Mouse (Mus musculus) midbrain, embryonic 11.5 days (tissue): ENCODE measurements around the gene Tbc1d5. TPM values are rescaled to one million over a fixed set of nuclear protein-coding genes. Genes with fewer than 3 reads are reported as not detected.

Source experiments
- ATAC-seq: fragments of 200-750 bp; cut with Nextera tagmentation; 2 replicates; pipeline ENCODE4 v1.8.0; 2017; ENCODE audit warnings: moderate TSS enrichment, moderate library complexity; ENCODE audit not compliant: low FRiP score
- DNase-seq: peaks from one replicate; pipeline ENCODE4 v3.0.0; 2015; ENCODE audit warnings: low spot score; ENCODE audit errors: missing footprints
- H3K27ac ChIP-seq: fragments of 300-500 bp; sonication (generic); 2 replicates; pipeline ENCODE4 v1.5.1; 2014; ENCODE audit warnings: low read depth, low read length
- H3K27me3 ChIP-seq: fragments of 300-500 bp; sonication (generic); 2 replicates; pipeline ENCODE4 v1.6.1; 2014; ENCODE audit warnings: mild to moderate bottlenecking, low read length, moderate library complexity, mixed read lengths; ENCODE audit not compliant: control insufficient read depth, insufficient read depth
- H3K36me3 ChIP-seq: fragments of 300-500 bp; sonication (generic); 2 replicates; pipeline ENCODE4 v1.6.1; 2014; ENCODE audit warnings: mild to moderate bottlenecking, low read length, moderate library complexity, mixed read lengths; ENCODE audit not compliant: control insufficient read depth, insufficient read depth
- H3K4me1 ChIP-seq: fragments of 300-500 bp; sonication (generic); 2 replicates; pipeline ENCODE4 v1.6.1; 2014; ENCODE audit warnings: low read length; ENCODE audit not compliant: control insufficient read depth, insufficient read depth
- H3K4me2 ChIP-seq: fragments of 300-500 bp; sonication (generic); 2 replicates; pipeline ENCODE4 v1.6.1; 2014; ENCODE audit warnings: mild to moderate bottlenecking, moderate library complexity
- H3K4me3 ChIP-seq: fragments of 300-500 bp; sonication (generic); 2 replicates; pipeline ENCODE4 v1.5.1; 2014; ENCODE audit warnings: low read depth, low read length
- H3K9ac ChIP-seq: fragments of 300-500 bp; sonication (generic); 2 replicates; pipeline ENCODE4 v1.6.1; 2014; ENCODE audit warnings: low read length
- H3K9me3 ChIP-seq: fragments of 300-500 bp; sonication (generic); 2 replicates; pipeline ENCODE4 v1.6.1; 2016; ENCODE audit warnings: low read length; ENCODE audit not compliant: control insufficient read depth
- WGBS: fragments of 180-500 bp; shearing (Covaris S2); extraction: QIAGEN DNeasy Blood & Tissue Kit; methylation state at CpG from one replicate; pipeline ENCODE4 v1.1.7; 2014; 5-methylcytosine and 5-hydroxymethylcytosine counted together
- polyA plus RNA-seq: library from polyadenylated mRNA; unstranded; fragments of >200 nt; fragmentation: Nextera tagmentation; extraction: Ambion mirVana; gene quantifications from 2 replicates; pipeline ENCODE4 v1.2.1, GENCODE M21; 2014

Gene Tbc1d5
- polyA plus RNA-seq, 1 experiment from 2014 or later: 9.4 TPM

- WGBS: 93% methylated on average over 4 of the region's 4 CpGs
- no peaks in the 10 kb centered on the region for H3K9me3 ChIP-seq
- ATAC-seq: no peak
- no peak overlapping the region for H3K27ac ChIP-seq
- no peak overlapping the region for H3K4me2 ChIP-seq
- DNase-seq: no peak
- no peak overlapping the region for H3K9ac ChIP-seq
- no peaks in the 10 kb centered on the region for H3K4me1 ChIP-seq
- H3K4me3 ChIP-seq: no peak overlapping the region
- no peaks in the 10 kb centered on the region for H3K27me3 ChIP-seq
- H3K36me3 ChIP-seq: no peaks in the 10 kb centered on the region
Observed at GRCm38 (mm10) chr17:50879910-50880309, 299.2 kb downstream of the Tbc1d5 start.

GRCm38 (mm10) chr17:50876451-50876850 is 302.7 kb downstream of the Tbc1d5 start:
- H3K4me1 ChIP-seq: no peaks in the 10 kb centered on the region
- H3K9me3 ChIP-seq: no peaks in the 10 kb centered on the region
- 89% methylated on average over 5 of the region's 5 CpGs for WGBS
- H3K27ac ChIP-seq: no peak overlapping the region
- DNase-seq: no peak
- no peak overlapping the region for H3K4me3 ChIP-seq
- no peaks in the 10 kb centered on the region for H3K27me3 ChIP-seq
- no peak overlapping the region for H3K4me2 ChIP-seq
- ATAC-seq: no peak
- H3K9ac ChIP-seq: no peak overlapping the region
- no peaks in the 10 kb centered on the region for H3K36me3 ChIP-seq

GRCm38 (mm10) chr17:50874067-50874466 is 305.1 kb downstream of the Tbc1d5 start:
- no peak overlapping the region for H3K9ac ChIP-seq
- WGBS: 85% methylated on average over 7 of the region's 7 CpGs
- no peak for ATAC-seq
- H3K27ac ChIP-seq: no peak overlapping the region
- no peak overlapping the region for H3K4me2 ChIP-seq
- no peak overlapping the region for H3K4me3 ChIP-seq
- H3K9me3 ChIP-seq: no peaks in the 10 kb centered on the region
- no peaks in the 10 kb centered on the region for H3K36me3 ChIP-seq
- DNase-seq: no peak
- H3K4me1 ChIP-seq: no peaks in the 10 kb centered on the region
- H3K27me3 ChIP-seq: no peaks in the 10 kb centered on the region

GRCm38 (mm10) chr17:50872600-50872999 is 306.6 kb downstream of the Tbc1d5 start:
- DNase-seq (no peak), ATAC-seq (no peak)
- Histone ChIP-seq H3K9me3 (no peaks in the 10 kb centered on the region), H3K36me3 (no peaks in the 10 kb centered on the region), H3K9ac (no peak overlapping the region), H3K4me3 (no peak overlapping the region), H3K4me2 (no peak overlapping the region), H3K27ac (no peak overlapping the region), H3K27me3 (no peaks in the 10 kb centered on the region), H3K4me1 (no peaks in the 10 kb centered on the region)
- 90% methylated on average over 4 of the region's 4 CpGs for WGBS

DNA sequence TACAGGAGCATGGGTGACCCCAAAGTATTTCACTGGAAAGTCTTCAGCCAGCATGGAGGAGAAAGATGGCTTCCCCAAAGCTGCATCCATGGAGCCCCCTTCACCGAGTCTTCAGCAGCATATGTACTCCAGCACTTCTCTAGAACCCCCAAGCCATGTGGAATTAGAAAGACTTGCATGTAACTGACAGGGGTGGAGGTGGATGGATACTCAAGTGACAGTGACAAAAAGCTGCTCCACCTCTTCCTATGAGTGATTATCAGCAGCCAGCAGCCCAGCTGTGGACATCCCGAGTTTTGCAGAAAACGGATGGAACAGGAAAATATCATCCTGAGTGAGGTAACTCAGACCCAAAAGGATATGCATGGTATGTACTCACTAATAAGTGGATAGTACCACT is 311.9 kb downstream of the Tbc1d5 start:
- ATAC-seq: no peak
- Histone ChIP-seq H3K4me2 (no peak overlapping the region), H3K36me3 (no peaks in the 10 kb centered on the region), H3K9me3 (no peaks in the 10 kb centered on the region), H3K27ac (no peak overlapping the region), H3K4me1 (no peaks in the 10 kb centered on the region), H3K9ac (no peak overlapping the region), H3K27me3 (no peaks in the 10 kb centered on the region), H3K4me3 (no peak overlapping the region)
- WGBS: 94% methylated on average over 3 of the region's 3 CpGs
- peak; percentile 69 for DNase-seq

- H3K9me3 ChIP-seq: no peaks in the 10 kb centered on the region
- no peak overlapping the region for H3K9ac ChIP-seq
- no peak for ATAC-seq
- WGBS: 71% methylated on average over 1 of the region's 1 CpGs
- H3K4me1 ChIP-seq: no peaks in the 10 kb centered on the region
- no peak overlapping the region for H3K4me3 ChIP-seq
- no peak overlapping the region for H3K4me2 ChIP-seq
- H3K27me3 ChIP-seq: no peaks in the 10 kb centered on the region
- peak; percentile 8 for DNase-seq
- no peaks in the 10 kb centered on the region for H3K36me3 ChIP-seq
- H3K27ac ChIP-seq: no peak overlapping the region
Observed at GRCm38 (mm10) chr17:50864781-50865180, 314.4 kb downstream of the Tbc1d5 start.

- peak; percentile 59 for DNase-seq
- no peak for ATAC-seq
- H3K4me2 ChIP-seq: no peak overlapping the region
- WGBS: 40% methylated on average over 3 of the region's 3 CpGs
- H3K9ac ChIP-seq: no peak overlapping the region
- H3K4me1 ChIP-seq: no peaks in the 10 kb centered on the region
- no peaks in the 10 kb centered on the region for H3K36me3 ChIP-seq
- H3K27ac ChIP-seq: no peak overlapping the region
- no peaks in the 10 kb centered on the region for H3K9me3 ChIP-seq
- H3K4me3 ChIP-seq: no peak overlapping the region
- H3K27me3 ChIP-seq: no peaks in the 10 kb centered on the region
Observed at GRCm38 (mm10) chr17:50853220-50853619, 325.9 kb downstream of the Tbc1d5 start.

- no peaks in the 10 kb centered on the region for H3K9me3 ChIP-seq
- no peaks in the 10 kb centered on the region for H3K36me3 ChIP-seq
- 95% methylated on average over 1 of the region's 1 CpGs for WGBS
- no peak overlapping the region for H3K9ac ChIP-seq
- H3K4me2 ChIP-seq: no peak overlapping the region
- ATAC-seq (no peak), DNase-seq (no peak)
- no peak overlapping the region for H3K4me3 ChIP-seq
- H3K27me3 ChIP-seq: no peaks in the 10 kb centered on the region
- H3K27ac ChIP-seq: no peak overlapping the region
- H3K4me1 ChIP-seq: no peaks in the 10 kb centered on the region
Observed at GRCm38 (mm10) chr17:50851382-50851781, 327.8 kb downstream of the Tbc1d5 start.

- Histone ChIP-seq H3K27me3 (no peaks in the 10 kb centered on the region), H3K36me3 (no peaks in the 10 kb centered on the region), H3K4me2 (no peak overlapping the region), H3K4me1 (no peaks in the 10 kb centered on the region), H3K4me3 (no peak overlapping the region), H3K9ac (no peak overlapping the region), H3K9me3 (no peaks in the 10 kb centered on the region), H3K27ac (no peak overlapping the region)
- ATAC-seq (no peak), DNase-seq (peak; percentile 89)
- 65% methylated on average over 1 of the region's 1 CpGs for WGBS
Observed at GRCm38 (mm10) chr17:50814089-50814488, 365.1 kb downstream of the Tbc1d5 start.

- no peak for DNase-seq
- H3K9ac ChIP-seq: no peak overlapping the region
- no peaks in the 10 kb centered on the region for H3K36me3 ChIP-seq
- no peaks in the 10 kb centered on the region for H3K9me3 ChIP-seq
- H3K27me3 ChIP-seq: no peaks in the 10 kb centered on the region
- no peak overlapping the region for H3K4me3 ChIP-seq
- 92% methylated on average over 6 of the region's 6 CpGs for WGBS
- H3K4me1 ChIP-seq: no peaks in the 10 kb centered on the region
- ATAC-seq: no peak
- no peak overlapping the region for H3K27ac ChIP-seq
- H3K4me2 ChIP-seq: no peak overlapping the region
Observed at GRCm38 (mm10) chr17:50813580-50813979, 365.6 kb downstream of the Tbc1d5 start.
